Mouse (Mus musculus): ENCODE measurements around the gene 2900026A02Rik. TPM values are rescaled to one million over a fixed set of nuclear protein-coding genes. Genes with fewer than 3 reads are reported as not detected.

2900026A02Rik gene
- total RNA-seq, 2 experiments from 2014 or later = 59.4 to 67.8 TPM

DNA sequence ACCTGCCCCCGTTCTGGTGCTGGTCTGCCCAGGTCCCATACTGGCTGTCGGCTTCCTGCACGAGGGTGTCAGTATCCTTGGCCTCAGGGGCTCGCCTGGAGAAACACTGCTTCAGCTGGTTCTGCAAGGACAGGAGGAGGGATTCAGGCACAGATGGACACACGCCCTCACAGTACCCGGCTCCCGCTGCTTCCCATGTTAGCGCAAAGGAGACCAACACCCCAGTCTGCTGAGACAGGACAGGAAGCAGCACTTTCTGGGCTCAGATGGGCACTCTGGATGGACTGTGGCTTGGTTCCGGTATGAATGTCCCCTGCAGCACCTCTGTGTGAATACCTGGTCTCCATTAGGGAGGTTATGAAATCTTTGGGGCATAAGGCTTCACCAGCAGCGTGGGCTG is 119.6 kb downstream of the 2900026A02Rik start:
- DNase-seq (ENCODE audit: low spot score in 2 of 2) = peak; percentile 34 to 65

DNA sequence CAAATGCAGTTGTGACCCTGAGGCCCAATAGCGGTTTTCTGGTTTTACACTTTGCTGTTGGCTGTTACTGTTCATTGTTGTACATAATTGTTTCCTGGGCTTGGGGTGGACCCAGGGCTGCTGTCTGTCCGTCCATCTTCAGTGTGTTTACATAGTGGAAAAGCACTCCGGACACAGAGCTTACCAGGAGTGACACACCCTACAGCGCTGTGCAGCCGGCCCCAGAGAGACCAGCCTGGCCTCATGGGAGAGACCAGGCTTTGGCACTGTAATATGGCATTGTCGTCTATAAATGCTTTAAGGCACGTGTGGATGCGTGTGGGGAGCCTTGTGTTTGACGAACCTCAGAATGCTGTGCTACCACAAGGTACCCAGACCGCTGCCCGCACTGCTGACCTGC is 120.6 kb downstream of the 2900026A02Rik start:
- DNase-seq (ENCODE audit: low spot score in 2 of 2) = no peak

DNA sequence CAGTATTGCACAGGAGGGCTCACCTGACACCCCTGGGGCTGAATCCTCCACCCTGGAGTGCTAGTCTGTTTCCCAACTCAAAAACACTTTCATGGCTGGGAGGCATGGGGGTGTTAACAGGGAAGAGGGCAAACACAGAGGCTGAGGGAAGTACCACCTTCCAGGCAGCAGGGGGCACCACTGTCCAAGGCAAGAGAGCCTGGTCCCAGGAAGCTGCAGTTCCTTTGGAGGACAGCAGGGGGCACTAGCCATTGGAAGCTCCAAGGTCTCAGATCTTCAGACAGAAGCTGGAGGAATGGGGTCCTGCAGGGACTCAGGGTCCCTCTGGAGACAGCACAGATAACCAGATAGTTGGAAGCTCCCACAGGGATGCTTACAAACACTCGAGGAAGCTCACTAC is 121.5 kb downstream of the 2900026A02Rik start:
- DNase-seq (ENCODE audit: low spot score in 2 of 2) = peak; percentile 84 to 95

DNA sequence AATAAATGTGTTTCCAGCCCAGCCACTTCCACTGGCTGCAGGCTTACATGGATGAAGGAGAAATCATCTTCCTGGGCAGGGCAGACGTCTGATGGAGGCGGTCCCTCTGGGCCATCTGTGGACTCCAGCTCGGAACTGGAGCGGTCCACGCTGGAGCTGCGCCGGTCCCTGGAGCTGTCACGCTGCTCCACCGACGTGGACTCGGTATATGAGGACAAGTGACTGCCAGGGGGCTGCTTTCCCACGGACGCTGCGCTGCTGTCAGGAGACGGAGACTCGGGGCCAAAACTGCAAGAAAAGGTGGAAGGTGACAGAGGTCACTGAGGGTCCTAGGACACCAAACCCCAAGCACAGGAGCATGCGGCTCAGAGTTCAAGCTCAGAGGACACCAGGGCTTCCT is 123.5 kb downstream of the 2900026A02Rik start:
- DNase-seq (ENCODE audit: low spot score in 2 of 2) = no peak

DNA sequence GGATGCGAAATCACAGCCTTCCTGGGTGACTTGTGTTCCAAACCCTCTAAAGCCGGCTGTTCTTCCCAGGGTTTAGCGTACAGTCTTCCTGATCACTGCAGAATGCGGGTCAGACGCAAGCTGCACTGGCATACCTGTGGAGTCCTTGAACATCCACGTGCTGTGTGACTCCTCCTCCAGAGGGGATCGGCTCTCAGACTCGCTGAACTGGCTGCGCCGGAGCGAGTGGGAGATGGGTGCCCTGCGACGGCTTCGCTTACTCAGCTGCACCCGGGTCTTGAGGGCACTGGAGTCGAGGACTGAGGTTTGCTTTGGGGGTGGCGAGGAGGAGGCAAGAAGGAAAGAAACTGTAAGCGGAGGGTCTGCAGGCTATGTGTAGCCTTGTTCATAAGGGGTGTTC is 125.6 kb downstream of the 2900026A02Rik start:
- DNase-seq (ENCODE audit: low spot score in 2 of 2) = no peak

DNA sequence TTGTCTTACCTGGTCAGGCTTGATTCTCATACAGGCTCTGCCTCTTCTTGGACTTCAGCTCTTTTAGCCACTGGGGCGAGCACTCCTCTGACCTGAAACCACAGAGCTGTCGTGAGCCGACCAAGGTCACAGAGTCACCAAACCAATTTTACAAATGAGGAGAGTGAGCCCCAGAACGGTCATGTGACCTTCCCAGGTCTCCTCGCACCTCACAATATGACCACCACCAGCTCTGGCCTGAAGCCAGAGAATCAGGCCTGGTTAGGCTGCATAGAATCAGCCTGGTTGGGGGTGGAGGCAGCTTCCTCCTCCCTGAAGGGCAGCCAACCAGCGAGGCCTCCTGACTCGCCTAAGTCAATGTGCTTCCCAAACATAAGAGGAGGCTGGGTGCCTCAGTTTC is 128.6 kb downstream of the 2900026A02Rik start:
- DNase-seq (ENCODE audit: low spot score in 2 of 2) = no peak

DNA sequence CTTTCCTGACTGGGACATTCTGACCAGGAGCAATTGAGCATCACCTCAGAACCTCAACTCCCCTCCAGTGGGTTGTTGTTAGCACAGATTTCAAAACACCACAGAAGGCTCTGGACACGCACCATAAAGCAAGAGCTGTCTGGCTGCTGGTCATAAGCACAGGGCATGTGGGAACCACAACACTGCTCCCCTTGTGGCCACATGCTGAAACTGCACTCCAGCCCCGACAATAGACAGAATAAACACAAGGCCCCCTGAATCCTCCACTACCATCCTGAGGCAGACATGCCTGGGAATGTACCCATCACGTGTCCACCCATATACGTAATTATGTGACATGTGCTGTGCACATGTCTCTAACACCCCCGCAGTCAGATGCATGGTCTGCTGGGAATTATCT is 129.9 kb downstream of the 2900026A02Rik start:
- peak in 1 of 2 experiments; percentile 57 for DNase-seq (ENCODE audit: low spot score in 2 of 2)

DNA sequence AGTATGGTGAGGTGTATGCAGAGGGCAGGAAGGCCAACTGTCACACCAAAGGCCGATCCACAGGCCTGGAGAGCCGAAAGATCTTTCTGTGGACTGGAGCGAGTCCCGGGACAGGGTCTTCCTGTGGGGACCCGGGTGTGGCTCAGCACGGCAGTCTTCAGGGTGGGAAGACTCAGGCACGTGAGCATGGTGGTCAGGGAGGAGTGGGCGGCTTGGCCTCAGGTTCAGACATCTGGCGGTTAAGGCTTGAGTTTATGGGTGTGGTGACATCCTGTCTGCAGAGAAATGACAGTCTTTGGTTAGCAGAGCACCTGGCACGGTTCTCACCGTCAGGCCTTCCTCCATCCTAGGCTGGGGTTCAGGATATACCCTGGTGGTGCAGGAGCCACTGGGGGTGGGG is 130.3 kb downstream of the 2900026A02Rik start:
- DNase-seq (ENCODE audit: low spot score in 2 of 2) = no peak

DNA sequence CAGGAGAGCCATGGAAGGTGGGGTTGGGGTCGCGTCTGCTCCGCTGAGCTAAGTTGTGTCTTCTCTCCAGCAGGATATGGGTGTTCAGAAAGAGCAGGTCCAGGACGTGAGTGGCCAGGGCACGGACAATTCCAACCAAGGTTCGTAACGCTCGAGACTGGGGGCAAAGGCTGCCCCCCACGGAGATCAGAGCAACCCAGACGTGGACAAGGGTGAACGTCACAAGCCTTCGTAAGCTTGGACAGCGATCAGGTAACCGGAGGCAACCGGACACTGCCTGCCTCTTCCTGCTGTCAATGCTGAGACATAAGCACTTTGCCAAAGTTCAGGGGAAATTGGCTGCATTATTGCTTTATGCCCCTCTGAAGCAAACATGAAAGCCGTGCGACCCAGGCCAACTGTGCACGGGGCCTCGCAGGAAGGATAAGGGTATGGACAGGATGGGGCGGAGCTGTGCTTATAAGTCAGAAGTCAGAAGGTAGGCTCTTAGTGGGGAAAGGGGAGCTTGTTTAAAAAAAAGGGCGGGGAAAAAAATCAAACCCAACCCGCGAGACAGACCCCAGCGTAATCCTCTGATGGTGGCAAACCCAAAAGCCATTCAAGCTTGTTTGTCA is 130.9 kb downstream of the 2900026A02Rik start:
- no peak for DNase-seq (ENCODE audit: low spot score in 2 of 2)

DNA sequence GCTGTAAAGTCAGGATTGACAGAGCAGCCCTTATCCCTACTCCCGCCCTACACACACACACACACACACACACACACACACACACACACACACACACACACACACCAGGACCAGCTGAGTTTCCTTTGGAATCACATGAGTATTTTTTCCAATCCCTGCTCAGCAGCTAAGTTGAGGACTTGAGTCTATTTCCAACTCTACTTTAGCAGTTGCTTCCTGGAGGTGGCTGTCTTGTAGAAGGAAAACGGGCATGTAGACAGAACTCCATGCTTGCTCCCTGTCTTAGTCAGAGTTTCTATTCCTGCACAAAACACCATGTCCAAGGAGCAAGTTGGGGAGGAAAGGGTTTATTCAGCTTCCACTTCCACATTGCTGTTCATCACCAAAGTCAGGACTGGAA is 133.6 kb downstream of the 2900026A02Rik start:
- no peak for DNase-seq (ENCODE audit: low spot score in 2 of 2)

DNA sequence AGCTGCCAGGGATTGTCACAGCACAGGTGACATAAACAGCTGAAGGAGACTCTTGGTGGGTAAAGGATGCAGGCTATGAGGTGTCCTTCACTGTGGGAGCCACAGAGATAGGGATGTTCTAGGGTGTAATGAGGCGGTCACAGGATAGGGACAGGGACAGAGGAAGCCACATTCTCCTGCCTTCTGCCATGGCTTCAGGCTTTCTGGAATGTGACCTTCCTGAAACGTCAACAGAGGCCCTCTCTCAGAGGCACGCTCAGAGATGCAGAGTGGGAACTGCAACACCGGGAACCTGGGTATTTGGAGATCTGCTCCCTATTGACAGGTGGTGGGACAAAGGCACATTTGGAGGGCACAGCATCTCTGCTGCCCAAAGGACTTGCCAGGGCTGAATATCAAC is 134.0 kb downstream of the 2900026A02Rik start:
- DNase-seq (ENCODE audit: low spot score in 2 of 2) = no peak

DNA sequence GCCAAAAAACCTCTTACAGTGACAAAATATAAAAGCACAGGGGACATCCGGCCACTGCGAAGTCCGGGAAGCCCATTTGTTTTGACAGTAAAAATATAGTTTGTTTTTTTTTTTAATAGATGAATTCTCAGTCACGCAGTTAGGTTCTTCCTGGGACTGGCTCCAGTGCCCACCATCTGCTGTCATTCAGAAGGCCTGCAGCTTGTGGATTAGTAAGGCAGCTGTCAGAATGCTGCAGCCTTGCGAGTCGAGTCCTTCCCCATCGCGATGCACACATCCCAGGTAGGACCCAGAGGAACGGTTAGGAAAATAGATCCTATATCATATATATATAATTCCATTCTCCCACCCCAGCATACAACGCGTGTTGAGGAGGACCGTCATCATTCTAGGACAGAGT is 134.6 kb downstream of the 2900026A02Rik start:
- DNase-seq (ENCODE audit: low spot score in 2 of 2) = peak; percentile 58 to 79

DNA sequence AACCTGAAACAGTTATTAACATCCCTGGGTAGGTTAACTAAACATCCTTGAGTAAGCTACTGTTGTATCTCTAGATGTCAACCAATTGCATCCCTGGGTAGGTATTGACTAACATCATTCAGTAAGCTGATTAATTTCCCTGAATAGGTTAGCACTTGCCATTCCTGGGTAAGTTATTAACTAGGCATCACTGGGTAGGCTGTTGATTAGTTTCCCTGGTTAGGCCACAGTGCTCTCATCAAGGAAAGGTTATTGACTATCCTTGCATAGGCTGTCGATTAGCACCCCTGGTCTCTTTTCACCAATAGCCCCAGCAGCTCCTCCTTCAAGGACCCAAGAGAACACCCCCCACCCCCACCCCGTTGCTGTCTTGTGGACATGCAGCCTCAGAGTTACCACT is 135.1 kb downstream of the 2900026A02Rik start:
- no peak for DNase-seq (ENCODE audit: low spot score in 2 of 2)

DNA sequence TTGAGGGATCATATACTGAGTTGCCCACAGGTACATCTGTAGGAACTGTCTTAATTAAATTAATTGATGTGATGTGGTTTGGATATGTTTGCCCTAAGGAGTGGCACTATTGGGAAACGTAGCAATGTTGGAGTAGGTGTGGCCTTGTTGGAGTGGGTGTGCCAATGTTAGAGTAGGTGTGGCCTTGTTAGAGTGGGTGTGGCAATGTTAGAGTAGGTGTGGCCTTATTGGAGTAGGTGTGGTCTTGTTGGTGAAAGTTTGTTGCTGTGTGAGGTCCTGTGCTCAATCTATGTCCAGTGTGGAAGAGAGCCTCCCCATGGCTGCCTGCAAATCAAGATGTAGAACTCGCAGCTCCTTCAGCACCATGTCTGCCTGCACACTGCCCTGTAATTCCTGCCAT is 136.7 kb downstream of the 2900026A02Rik start:
- DNase-seq (ENCODE audit: low spot score in 2 of 2) = no peak

DNA sequence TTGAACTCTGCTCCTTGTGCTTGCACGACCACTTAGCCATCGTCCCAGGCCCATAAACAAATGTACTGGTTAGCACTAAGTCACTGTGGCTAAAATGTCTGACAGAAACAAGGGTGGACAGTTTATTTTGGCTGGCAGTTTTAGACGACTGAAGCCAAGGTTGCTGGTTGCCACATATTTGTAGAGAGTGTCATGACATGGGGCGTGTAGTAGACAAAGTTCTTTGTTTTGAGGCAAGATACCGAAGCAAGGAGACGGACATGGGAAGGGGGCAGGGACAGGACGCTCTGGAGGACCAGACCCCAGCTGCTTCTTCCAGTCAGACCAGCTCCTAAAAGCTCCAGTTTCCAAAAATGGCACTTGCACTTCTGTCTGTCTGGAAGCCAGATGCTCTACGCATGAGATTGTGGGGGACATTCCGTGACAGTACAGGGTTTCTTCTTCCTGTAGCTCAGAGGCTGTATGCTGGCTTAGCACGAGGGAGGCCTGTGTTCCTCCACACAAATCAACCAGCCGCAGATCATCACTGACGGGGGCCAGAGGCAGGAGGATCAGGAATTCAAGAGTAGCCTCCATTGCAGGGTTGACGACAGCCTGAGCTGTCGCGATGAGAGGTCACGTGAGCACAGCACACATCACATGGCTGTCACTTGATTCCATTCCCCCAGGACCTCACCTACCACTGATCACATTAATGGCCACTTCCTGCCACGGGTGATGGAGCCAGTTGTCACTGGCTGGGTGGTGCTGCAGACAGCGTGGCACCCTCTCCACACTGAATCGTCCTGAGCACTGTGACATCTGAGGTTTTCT is 138.5 kb downstream of the 2900026A02Rik start:
- no peak for DNase-seq (ENCODE audit: low spot score in 2 of 2)

DNA sequence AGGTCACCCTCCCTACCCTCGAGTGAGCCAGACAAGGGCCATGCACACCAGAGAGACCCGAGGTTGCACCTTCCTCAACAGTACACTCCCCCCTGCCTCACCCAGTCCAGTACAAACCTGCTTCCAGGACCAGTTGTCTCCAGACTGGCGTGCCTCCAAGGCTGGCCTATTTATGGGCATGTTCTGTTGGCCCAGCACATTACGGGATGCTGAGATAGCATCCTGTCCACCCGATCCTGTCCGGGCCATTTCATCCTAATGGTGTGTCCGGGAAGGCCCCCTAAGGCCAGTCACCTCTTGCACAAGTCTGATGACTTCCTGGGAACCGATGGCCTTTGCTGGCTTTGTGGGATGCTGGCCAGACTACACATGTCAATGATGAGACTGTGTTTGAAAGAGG is 139.6 kb downstream of the 2900026A02Rik start, which contains the start of gene Crybb3:
Crybb3 (minus strand) TSS at position 146 of the 400 bp plus-strand sequence.
- no peak for DNase-seq (ENCODE audit: low spot score in 2 of 2)

DNA sequence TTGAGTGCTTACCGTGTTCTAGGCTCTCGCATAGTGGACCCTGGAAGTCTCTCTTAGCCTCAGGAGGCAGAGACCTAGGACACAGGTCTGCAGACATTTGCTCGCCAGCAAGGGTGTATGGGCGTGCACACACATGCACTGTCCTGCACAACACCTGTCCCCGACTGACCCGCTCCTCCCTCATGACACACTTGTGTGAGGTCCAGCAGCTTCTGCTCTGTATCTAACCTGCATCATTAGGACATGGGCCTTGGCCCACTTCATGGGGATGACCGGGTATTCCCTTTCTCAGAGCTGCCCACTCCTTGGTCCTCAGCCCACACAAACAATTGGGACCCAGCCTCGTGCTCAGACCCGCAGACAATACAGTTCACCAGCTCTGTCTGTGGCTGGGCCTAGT is 140.0 kb downstream of the 2900026A02Rik start:
- no peak for DNase-seq (ENCODE audit: low spot score in 2 of 2)

DNA sequence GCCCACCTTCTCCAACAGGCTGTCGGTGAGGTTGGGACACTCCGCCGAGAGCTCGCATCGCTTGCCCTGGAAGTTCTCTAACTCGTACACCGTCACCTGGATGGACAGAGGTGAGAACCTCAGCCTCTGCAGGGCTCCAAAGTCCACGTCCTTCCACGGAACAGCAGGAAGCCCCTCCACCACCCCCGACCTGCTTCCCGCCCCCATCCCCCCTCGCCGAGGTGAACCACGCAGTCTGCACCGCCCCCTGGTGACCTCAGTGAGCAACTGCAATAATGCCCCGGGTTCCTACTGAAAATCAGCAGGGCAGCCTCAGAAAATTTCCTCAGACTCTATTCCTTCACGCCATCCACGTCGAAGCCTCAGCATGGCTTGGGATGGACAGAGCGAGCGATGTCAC is 141.3 kb downstream of the 2900026A02Rik start:
- peak in 1 of 2 experiments; percentile 59 for DNase-seq (ENCODE audit: low spot score in 2 of 2)

DNA sequence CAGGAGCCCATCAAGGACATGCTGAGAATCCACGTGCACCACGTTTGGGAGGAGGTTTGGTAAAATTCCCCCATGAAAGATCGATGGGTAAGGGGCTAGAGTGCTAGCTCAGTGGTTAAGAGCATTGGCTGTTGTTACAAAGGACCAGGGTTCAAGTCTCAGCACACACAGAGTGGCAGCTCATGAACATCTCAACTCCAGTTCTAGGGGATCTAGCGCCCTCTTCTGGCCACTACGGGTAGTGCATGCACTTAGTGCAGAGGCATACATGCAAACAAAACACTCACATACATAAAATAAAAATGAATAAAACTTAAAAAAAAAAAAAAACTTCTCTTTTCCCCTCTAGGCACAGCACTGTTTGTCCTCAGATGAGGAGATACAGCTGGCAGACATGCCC is 142.3 kb downstream of the 2900026A02Rik start:
- DNase-seq (ENCODE audit: low spot score in 2 of 2) = no peak

DNA sequence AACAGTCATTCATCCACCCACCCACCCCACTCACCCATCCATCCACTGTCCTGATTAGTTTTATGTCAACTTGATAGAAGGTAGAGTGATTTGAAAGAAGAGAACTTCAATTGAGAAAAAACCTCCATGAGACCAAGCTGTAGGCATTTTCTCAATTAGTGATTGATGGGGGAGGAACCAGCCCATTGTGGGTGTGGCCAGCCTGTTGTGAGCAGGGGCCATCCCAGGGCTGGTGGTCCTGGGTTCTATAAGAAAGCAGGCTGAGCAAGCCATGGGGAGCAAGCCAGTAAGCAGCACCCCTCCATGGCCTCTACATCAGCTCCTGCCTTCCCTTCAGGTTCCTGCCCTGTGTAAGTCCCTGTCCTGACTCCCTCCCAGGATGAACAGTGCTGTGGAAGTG is 151.0 kb downstream of the 2900026A02Rik start, which contains the start of gene Crybb2:
Crybb2 (minus strand) TSS at position 101 of the 400 bp plus-strand sequence.
- no peak for DNase-seq (ENCODE audit: low spot score in 2 of 2)

DNA sequence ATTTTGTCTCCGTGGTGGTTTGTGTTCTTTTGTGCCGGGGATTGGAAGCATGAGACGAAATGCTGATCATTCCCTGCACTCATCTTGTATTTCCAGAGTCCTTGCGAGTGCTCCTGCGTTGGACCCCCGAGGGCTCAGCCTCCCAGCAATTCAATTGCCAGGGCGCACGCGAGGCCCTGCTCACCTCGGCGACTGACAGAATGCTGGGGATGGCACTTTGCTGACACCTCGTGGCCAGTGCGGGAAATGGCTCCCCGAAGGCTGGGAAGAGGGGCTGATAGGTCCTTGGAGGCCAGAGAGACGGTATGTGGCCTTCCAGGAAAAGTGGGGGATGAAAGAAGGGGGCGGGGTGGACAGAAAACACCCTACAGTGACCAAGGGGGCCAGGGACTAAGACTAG is 166.7 kb downstream of the 2900026A02Rik start:
- peak; percentile 78 to 89 for DNase-seq (ENCODE audit: low spot score in 2 of 2)

DNA sequence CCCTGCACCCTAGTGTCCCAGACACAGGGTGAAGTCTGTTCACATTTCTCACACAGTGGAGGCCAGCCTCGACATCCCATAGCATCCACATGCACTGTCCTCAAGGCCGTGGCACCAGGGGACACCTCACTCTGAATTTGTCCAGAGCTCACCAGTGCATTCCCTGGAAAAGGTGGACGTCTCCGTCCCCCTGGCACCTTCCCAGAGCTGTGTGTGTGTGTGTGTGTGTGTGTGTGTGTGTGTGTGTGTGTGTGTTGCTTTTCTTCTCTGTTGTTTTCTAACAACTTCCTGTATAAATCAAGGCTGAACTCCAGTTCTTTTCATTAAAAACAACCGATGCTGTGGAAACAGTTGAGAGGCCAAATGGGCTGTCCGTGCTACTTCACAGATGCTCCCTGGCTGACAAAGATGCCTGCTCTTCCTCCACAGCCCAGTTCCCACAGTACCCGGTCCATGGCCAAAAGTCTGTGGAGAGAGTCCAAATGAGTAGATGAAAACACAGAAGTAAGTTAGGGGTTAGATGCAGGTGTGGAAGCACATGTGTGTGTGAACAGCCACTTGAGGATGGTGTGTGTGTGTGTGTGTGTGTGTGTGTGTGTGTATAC is 170.4 kb downstream of the 2900026A02Rik start:
- no peak for DNase-seq (ENCODE audit: low spot score in 2 of 2)

All from layer of hippocampus, adult 18-20 months (tissue).